Mouse (Mus musculus) ES-CJ7 (cell line): ENCODE data around the gene Fut1.

Experiments
- DNase-seq: peaks from one replicate; pipeline ENCODE4 v3.0.0; 2011; ENCODE audit warnings: low read depth, low spot score

Fut1 gene

GRCm38 (mm10) chr7:45667761-45668160 is 50.7 kb downstream of the Fut1 start:
- DNase-seq = no peak

DNA sequence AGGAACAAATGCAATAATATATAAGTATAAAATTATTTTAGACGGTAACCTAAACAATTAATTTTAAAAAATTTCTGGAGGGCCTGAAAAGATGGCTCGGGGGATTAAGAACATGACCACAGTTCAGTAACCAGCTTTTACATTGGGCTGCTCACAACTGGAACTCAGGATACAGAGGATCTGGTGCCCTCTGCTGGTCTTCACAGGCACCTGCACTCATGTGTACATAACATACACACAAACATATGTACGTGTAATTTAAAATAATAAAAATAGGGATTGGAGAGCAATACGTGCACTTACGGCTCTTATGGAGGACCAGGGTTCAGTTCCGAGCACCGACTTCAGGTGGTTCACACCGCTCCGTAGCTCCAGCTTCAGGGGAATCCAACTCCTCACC is 51.8 kb downstream of the Fut1 start:
- DNase-seq = peak; percentile 61
